23 mouse cellular contexts compared by ENCODE assay signal in genomic region chr12:102573036-102573435, GRCm38 (mm10). TPM values are rescaled to one million over a fixed set of nuclear protein-coding genes. Genes with fewer than 3 reads are reported as not detected.
DNase-seq lines count a peak whose midpoint lies in the region; ATAC-seq and TF ChIP-seq lines count a peak whose summit lies in the region.
"Had no signal": no experiment of that assay in that cellular context is flagged by ENCODE, and none has a peak within 500 bp of the region (broad histone marks: within the 10 kb centered on the region; RNA-seq: fewer than 3 reads in every experiment).

No protein-coding gene starts in this region.

- H3K27ac ChIP-seq in cerebellum, adult 2 months (ENCODE audit: insufficient read depth, low read length), result no peak overlapping the region
- H3K27ac ChIP-seq in hindbrain, postnatal 0 days, result no peak overlapping the region
- H3K27ac ChIP-seq in hindbrain, embryonic 16.5 days (ENCODE audit: low read depth, low read length), result no peak overlapping the region
- H3K27ac ChIP-seq in midbrain, embryonic 14.5 days (replicated peaks; ENCODE audit: low read depth, low read length), result no peak overlapping the region
- no peak overlapping the region for H3K27ac ChIP-seq in midbrain, postnatal 0 days (ENCODE audit: low read depth, low read length)
- H3K27ac ChIP-seq: forebrain, embryonic 10.5 days; forebrain, embryonic 13.5 days; gastrocnemius, adult 2 months; heart, embryonic 15.5 days; hindbrain, embryonic 10.5 days; hindbrain, embryonic 13.5 days had no signal

- no peak overlapping the region for H3K4me2 ChIP-seq in hindbrain, postnatal 0 days (ENCODE audit: low read depth, low read length)
- no peak overlapping the region for H3K4me2 ChIP-seq in hindbrain, embryonic 16.5 days (ENCODE audit: low read length)
- no peak overlapping the region for H3K4me2 ChIP-seq in midbrain, embryonic 14.5 days (ENCODE audit: low read length)
- no peak overlapping the region for H3K4me2 ChIP-seq in midbrain, postnatal 0 days (ENCODE audit: low read depth, low read length, poor library complexity, severe bottlenecking)
- H3K4me2 ChIP-seq: forebrain, embryonic 13.5 days; heart, embryonic 12.5 days; heart, embryonic 15.5 days; hindbrain, embryonic 13.5 days had no signal

- H3K27me3 ChIP-seq in cerebellum, adult 2 months (ENCODE audit: control insufficient read depth, insufficient read depth, low read length), result no peaks in the 10 kb centered on the region
- H3K27me3 ChIP-seq in hindbrain, postnatal 0 days (ENCODE audit: insufficient read depth, low read length), result no peaks in the 10 kb centered on the region
- H3K27me3 ChIP-seq in hindbrain, embryonic 16.5 days (replicated peaks; ENCODE audit: control insufficient read depth, insufficient read depth, low read length), result no peaks in the 10 kb centered on the region
- no peaks in the 10 kb centered on the region for H3K27me3 ChIP-seq in midbrain, embryonic 14.5 days (ENCODE audit: control insufficient read depth, insufficient read depth, low read length)
- no peaks in the 10 kb centered on the region for H3K27me3 ChIP-seq in midbrain, postnatal 0 days (ENCODE audit: insufficient read depth, low read length)
- H3K27me3 ChIP-seq: forebrain, embryonic 13.5 days; heart, embryonic 12.5 days; heart, embryonic 15.5 days; hindbrain, embryonic 13.5 days; Patski had no signal

- peak; percentile 66 to 78 for DNase-seq in cerebellum, postnatal 10 days
- no peak for DNase-seq in cerebellum, adult 2 months
- peak; percentile 40 for DNase-seq in hindbrain, postnatal 0 days (ENCODE audit: low spot score)
- peak; percentile 37 for DNase-seq in midbrain, embryonic 14.5 days
- no peak for DNase-seq in midbrain, postnatal 0 days (ENCODE audit: low spot score)
- DNase-seq in gastrocnemius, postnatal 25 days, result no peak
- DNase-seq: adrenal gland, postnatal 10 days; adrenal gland, postnatal 36 days; cerebellum, adult 11 months; cerebellum, adult 8-10 months; gastrocnemius, adult 2 months; gastrocnemius, postnatal 14 days; heart, adult 18-20 months; heart, postnatal 10 days; heart, postnatal 36 days had no signal

- peaks cover 28% of the 10 kb centered on the region for H3K4me1 ChIP-seq in cerebellum, adult 2 months (ENCODE audit: control insufficient read depth, insufficient read depth, low read length)
- H3K4me1 ChIP-seq in hindbrain, postnatal 0 days (ENCODE audit: insufficient read depth, low read length), result no peaks in the 10 kb centered on the region
- H3K4me1 ChIP-seq in hindbrain, embryonic 16.5 days (ENCODE audit: control insufficient read depth, insufficient read depth, low read depth, low read length), result no peaks in the 10 kb centered on the region; the same call in 1 of the 2 replicates
- H3K4me1 ChIP-seq in midbrain, embryonic 14.5 days (ENCODE audit: control insufficient read depth, insufficient read depth, low read length), result no peaks in the 10 kb centered on the region
- H3K4me1 ChIP-seq in midbrain, postnatal 0 days (ENCODE audit: insufficient read depth, low read length), result no peaks in the 10 kb centered on the region

- WGBS in cerebellum, adult 2 months, result 43% methylated on average over 7 of the region's 7 CpGs
- 45% methylated on average over 7 of the region's 7 CpGs for WGBS in hindbrain, postnatal 0 days
- 54% methylated on average over 7 of the region's 7 CpGs for WGBS in hindbrain, embryonic 16.5 days
- WGBS in midbrain, embryonic 14.5 days, result 59% methylated on average over 7 of the region's 7 CpGs
- WGBS in midbrain, postnatal 0 days, result 48% methylated on average over 7 of the region's 7 CpGs

- no peak overlapping the region for H3K9ac ChIP-seq in hindbrain, postnatal 0 days (replicated peaks; ENCODE audit: low read length)
- H3K9ac ChIP-seq in hindbrain, embryonic 16.5 days (ENCODE audit: low read depth, low read length), result no peak overlapping the region
- no peak overlapping the region for H3K9ac ChIP-seq in midbrain, embryonic 14.5 days (replicated peaks; ENCODE audit: low read length)
- H3K9ac ChIP-seq in midbrain, postnatal 0 days (replicated peaks; ENCODE audit: low read length, poor library complexity, severe bottlenecking), result no peak overlapping the region
- H3K9ac ChIP-seq: forebrain, embryonic 13.5 days; heart, embryonic 12.5 days; heart, embryonic 15.5 days; hindbrain, embryonic 13.5 days had no signal

- no peak for ATAC-seq in hindbrain, postnatal 0 days
- ATAC-seq in hindbrain, embryonic 16.5 days, result no peak
- ATAC-seq in midbrain, embryonic 14.5 days (ENCODE audit: low FRiP score, low TSS enrichment), result no peak
- ATAC-seq in midbrain, postnatal 0 days (ENCODE audit: low FRiP score), result no peak
- ATAC-seq: forebrain, embryonic 13.5 days; Patski had no signal

- no peaks in the 10 kb centered on the region for H3K9me3 ChIP-seq in hindbrain, postnatal 0 days (ENCODE audit: low read length)
- no peaks in the 10 kb centered on the region for H3K9me3 ChIP-seq in hindbrain, embryonic 16.5 days (ENCODE audit: control insufficient read depth, low read length)
- H3K9me3 ChIP-seq in midbrain, embryonic 14.5 days (ENCODE audit: control insufficient read depth, low read length), result no peaks in the 10 kb centered on the region
- no peaks in the 10 kb centered on the region for H3K9me3 ChIP-seq in midbrain, postnatal 0 days (ENCODE audit: low read length)
- H3K9me3 ChIP-seq: forebrain, embryonic 10.5 days; forebrain, embryonic 13.5 days; heart, embryonic 12.5 days; heart, embryonic 15.5 days; hindbrain, embryonic 10.5 days; hindbrain, embryonic 13.5 days had no signal

- no peak overlapping the region for H3K4me3 ChIP-seq in cerebellum, adult 2 months (replicated peaks; ENCODE audit: insufficient read depth, low read depth, low read length)
- no peak overlapping the region for H3K4me3 ChIP-seq in hindbrain, postnatal 0 days (ENCODE audit: low read length)
- H3K4me3 ChIP-seq in hindbrain, embryonic 16.5 days (ENCODE audit: low read length), result no peak overlapping the region
- no peak overlapping the region for H3K4me3 ChIP-seq in midbrain, embryonic 14.5 days (replicated peaks; ENCODE audit: low read depth, low read length)
- no peak overlapping the region for H3K4me3 ChIP-seq in midbrain, postnatal 0 days (ENCODE audit: low read depth, low read length)
- H3K4me3 ChIP-seq: forebrain, embryonic 10.5 days; forebrain, embryonic 13.5 days; gastrocnemius, adult 2 months; heart, embryonic 12.5 days; heart, embryonic 15.5 days; hindbrain, embryonic 10.5 days; hindbrain, embryonic 13.5 days had no signal

- TF ChIP-seq CTCF in cerebellum, adult 2 months (IDR thresholded peaks at IDR 0.05; ENCODE audit: borderline replicate concordance, insufficient read depth, low read depth, low read length), result no peak
- no peak for TF ChIP-seq CTCF in hindbrain, postnatal 0 days (IDR thresholded peaks at IDR 0.05; ENCODE audit: low read depth)
- TF ChIP-seq CTCF in midbrain, postnatal 0 days (IDR thresholded peaks at IDR 0.05), result no peak

- H3K36me3 ChIP-seq in hindbrain, postnatal 0 days (ENCODE audit: insufficient read depth, low read length), result peaks cover 7% of the 10 kb centered on the region; the same call in 1 of the 2 replicates
- H3K36me3 ChIP-seq in hindbrain, embryonic 16.5 days (ENCODE audit: control insufficient read depth, insufficient read depth, low read length), result no peaks in the 10 kb centered on the region
- H3K36me3 ChIP-seq in midbrain, embryonic 14.5 days (ENCODE audit: control insufficient read depth, insufficient read depth, low read length), result peaks cover 9% of the 10 kb centered on the region; the same call in 1 of the 2 replicates
- peaks cover 24% of the 10 kb centered on the region; the same call in 1 of the 2 replicates for H3K36me3 ChIP-seq in midbrain, postnatal 0 days (ENCODE audit: insufficient read depth, low read length)
- H3K36me3 ChIP-seq: heart, embryonic 12.5 days; heart, embryonic 15.5 days had no signal

- TF ChIP-seq POLR2A in cerebellum, adult 2 months (IDR thresholded peaks at IDR 0.05; ENCODE audit: borderline replicate concordance, insufficient read depth, low read length), result no peak

RNA-seq across cellular contexts. Expression of gene Chga, which starts 18.3 kb away (rescaled TPM):
- polyA plus RNA-seq in cerebellum, adult 2 months (2012; rRNA removed), result 187 and 216 TPM in 2 replicates
- total RNA-seq in hindbrain, postnatal 0 days (2014; rRNA removed), result 160 and 171 TPM in 2 replicates
- polyA plus RNA-seq in hindbrain, postnatal 0 days (2015; fragmentation: Nextera tagmentation; extraction: Ambion mirVana), result 254 and 255 TPM in 2 replicates
- 198 and 224 TPM in 2 replicates for polyA plus RNA-seq in hindbrain, embryonic 16.5 days (2015; fragmentation: Nextera tagmentation; extraction: Ambion mirVana)
- polyA plus RNA-seq in midbrain, embryonic 14.5 days (2014; fragmentation: Nextera tagmentation; extraction: Ambion mirVana), result 92.7 and 116 TPM in 2 replicates
- 148 and 168 TPM in 2 replicates for total RNA-seq in midbrain, postnatal 0 days (2014; rRNA removed)
- 257 and 272 TPM in 2 replicates for polyA plus RNA-seq in midbrain, postnatal 0 days (2015; fragmentation: Nextera tagmentation; extraction: Ambion mirVana)
- not detected for total RNA-seq in gastrocnemius, postnatal 25 days (2021)
- total RNA-seq: gastrocnemius, adult 2 months; gastrocnemius, postnatal 14 days; heart, adult 18-20 months; heart, postnatal 10 days; heart, postnatal 36 days had no signal

Comparison
In these comparisons a context has a peak if more than half of its experiments do, and no peak if none do; other contexts are left out.
1. DNase-seq: peak in cerebellum, postnatal 10 days (2 of 2), hindbrain, postnatal 0 days (single experiment) and midbrain, embryonic 14.5 days (single experiment); none in cerebellum, adult 2 months (0 of 2), midbrain, postnatal 0 days (single experiment) and gastrocnemius, postnatal 25 days (single experiment).